Mouse (Mus musculus): ENCODE data around the gene Lnx1.

Lnx1 gene

DNA sequence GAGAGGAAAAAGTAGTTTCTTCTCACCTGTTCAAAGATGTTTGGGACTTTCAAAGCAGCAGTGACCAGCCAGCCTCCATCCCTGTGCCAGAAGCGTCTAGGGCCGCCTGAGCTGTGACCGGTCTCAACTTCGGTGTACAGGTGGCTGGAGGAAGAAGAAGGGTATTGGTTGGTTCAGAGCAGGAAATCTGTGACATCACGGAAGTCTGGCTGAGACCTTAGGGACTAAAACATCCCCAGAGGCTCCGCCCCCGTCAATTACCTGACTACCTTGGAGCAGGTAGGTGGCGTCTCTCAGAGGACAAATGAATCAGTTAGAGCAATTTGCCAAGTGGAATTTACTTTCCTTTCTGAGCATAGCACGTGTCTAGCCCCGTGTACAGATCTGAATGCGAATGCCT is at the start of gene Lnx1:
Gene Lnx1, minus strand, starts transcription at position 147 of the 400 bp plus-strand sequence.
- DNase-seq (ENCODE audit: low read depth), result no peak

- DNase-seq (ENCODE audit: low read depth), result no peak
Observed at GRCm38 (mm10) chr5:74750501-74750900, 47.8 kb upstream of the Lnx1 start.

DNA sequence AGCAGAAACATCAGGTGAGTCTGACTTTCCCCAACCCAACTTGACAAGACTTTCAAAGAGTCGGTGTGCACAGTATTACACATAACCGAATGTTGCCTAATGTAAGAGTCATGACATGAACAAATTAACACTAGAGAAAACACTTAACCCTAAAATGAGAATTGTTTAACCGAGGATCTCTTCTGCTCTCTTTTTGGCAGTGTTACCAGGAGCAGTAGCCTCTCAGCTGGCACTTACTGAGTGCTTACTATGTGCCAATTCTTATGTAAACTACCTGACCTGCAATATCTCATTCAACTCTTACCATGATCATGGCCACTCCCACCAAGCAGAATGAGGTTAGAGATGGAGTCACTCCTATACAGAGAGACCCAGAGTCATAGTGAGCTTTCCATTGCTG is 44.8 kb upstream of the Lnx1 start:
- no peak for DNase-seq (ENCODE audit: low read depth)

DNA sequence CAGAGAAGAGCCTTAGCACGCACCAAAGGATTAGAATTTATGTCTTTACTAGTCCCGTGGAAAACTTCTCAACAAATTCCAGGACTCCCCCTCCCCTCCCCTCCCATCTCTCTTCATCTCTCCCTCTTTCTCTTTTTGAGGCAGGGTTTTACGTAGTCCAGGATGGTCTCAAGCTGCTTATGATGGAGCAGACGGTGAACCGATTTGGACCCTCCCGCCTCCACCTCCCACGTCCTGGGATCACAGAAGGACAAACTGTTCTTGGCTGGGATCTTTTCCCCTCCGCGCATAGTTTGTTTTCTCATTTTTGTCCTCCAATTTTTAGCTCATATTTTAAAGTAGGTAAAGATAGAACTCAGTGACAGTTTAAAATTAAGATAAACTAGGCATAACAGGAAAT is 38.2 kb upstream of the Lnx1 start:
- no peak for DNase-seq (ENCODE audit: low read depth)

DNA sequence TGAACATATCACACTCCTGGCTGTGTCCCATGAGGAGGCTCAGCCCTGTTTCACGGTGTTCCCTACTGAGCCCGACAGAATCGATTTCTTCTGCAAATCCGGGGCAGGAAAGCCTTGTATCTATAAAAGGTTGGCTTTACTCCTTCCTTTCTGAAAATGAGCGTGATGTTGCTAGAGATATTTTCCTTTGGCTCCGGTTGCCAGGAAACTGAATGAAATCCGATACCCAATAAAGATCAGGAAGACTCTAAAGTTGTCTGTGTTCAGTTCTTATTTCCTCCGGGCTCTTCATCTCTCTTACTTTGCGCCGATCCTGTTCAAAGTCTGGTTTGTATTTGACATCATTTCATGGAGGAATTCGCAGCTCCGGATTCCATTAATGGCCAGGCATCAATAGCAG is 36.7 kb upstream of the Lnx1 start:
- DNase-seq (ENCODE audit: low read depth), result no peak

DNA sequence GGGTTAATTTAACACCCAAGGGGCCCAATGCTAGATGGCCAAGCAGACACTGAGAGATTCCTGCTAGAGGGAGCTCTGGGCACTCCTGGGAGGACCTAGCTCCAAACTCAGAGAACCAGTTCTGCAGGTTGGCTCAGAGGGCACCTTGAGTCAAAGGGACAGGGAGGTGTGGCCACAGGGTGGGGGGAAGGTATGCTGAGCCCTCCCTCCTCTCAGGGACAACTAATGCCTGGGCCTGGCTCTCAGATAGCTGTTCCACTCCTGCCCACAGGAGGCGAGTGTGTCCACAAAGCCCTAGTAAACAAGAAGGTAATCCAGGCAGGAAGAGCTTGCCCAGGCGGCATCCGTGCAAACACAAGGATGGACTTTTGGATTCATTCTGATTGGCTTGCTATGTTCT is 35.6 kb upstream of the Lnx1 start:
- no peak for DNase-seq (ENCODE audit: low read depth)

GRCm38 (mm10) chr5:74733885-74734558 is 31.3 kb upstream of the Lnx1 start:
- no peak for DNase-seq (ENCODE audit: low read depth)

GRCm38 (mm10) chr5:74732613-74733012 is 29.9 kb upstream of the Lnx1 start:
- DNase-seq (ENCODE audit: low read depth), result no peak

- DNase-seq (ENCODE audit: low read depth), result no peak
Observed at GRCm38 (mm10) chr5:74730601-74731000, 27.9 kb upstream of the Lnx1 start.

DNA sequence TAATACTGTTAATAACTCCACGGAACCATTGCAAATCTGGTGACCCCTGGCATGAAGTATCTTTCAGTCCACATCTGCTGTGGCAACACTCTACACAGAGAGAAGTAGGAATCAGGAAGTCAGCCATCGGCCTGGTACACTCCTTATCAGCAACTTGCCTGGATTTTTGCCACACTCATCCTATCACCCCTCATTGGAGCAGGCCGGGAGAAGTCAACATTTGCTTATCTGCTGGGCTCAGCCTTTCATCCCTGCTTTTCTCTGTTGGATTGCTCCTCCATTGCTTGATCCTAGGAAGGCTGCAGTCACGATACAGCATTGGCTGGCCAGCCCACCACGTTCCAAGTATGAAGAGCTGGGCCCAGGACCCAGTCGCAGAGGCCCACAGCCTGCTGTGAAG is 26.9 kb upstream of the Lnx1 start:
- no peak for DNase-seq (ENCODE audit: low read depth)

DNA sequence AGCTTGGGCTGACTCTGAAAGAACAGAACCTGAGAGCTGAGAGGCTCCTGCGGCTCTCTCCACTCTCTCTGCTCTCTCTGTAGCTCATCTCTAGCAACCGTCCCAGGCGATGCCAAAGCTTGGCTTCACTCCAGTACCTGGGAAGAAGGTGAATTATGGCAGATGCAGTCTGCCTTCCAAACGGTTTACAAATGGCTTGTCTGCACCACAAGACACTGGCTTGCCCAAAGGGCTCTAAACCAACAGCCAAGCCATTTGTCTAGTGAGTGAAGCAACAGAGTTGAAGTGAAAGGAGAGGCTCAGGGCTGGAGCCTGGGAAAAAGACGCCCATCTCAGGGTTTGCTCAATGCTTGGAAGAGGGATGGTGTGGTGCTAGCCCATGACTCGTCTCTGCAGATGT is 25.5 kb upstream of the Lnx1 start:
- DNase-seq (ENCODE audit: low read depth), result no peak

DNA sequence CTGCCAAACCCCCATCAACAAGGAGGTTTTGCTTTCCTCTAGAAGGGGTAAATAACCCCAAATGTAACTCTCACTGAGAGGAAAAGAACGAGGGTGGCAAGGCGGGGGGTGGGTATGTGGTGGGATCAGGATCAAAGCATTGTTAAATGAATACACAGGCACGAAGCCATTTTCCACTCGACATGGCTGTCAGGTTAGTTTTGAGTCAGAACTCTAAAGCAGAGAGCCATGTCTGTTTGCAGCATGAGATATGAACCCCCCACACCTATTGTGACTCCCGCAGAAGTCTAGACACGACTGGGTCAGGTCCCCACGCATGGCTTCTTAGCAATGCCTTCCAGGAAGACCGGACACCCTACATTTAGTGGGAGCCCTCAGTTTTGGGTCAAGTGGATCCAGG is 24.6 kb upstream of the Lnx1 start:
- DNase-seq (ENCODE audit: low read depth), result no peak

DNA sequence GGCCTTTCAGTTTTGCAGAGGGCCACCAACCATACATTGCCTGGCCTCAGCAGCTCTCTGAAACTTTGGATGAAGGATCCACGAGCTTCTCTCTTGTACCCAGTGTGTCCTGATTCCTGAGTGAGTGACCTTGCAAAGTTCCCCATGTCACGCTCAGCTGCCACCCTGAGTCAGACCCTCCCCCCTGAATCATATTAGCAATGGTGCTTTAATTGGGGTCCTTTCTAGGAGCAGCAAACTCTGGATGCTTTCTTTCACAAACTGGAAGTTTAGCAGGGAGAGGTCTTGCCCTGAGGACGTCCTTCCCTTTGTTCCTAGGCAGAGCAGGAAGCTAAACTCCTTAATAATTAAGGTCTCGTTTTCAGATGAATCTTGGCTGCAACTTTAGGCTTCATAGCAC is 22.8 kb upstream of the Lnx1 start:
- no peak for DNase-seq (ENCODE audit: low read depth)

- no peak for DNase-seq (ENCODE audit: low read depth)
Observed at GRCm38 (mm10) chr5:74721816-74722215, 19.1 kb upstream of the Lnx1 start.

- DNase-seq (ENCODE audit: low read depth), result no peak
Observed at GRCm38 (mm10) chr5:74720661-74721060, 17.9 kb upstream of the Lnx1 start.

GRCm38 (mm10) chr5:74716165-74716564 is 13.5 kb upstream of the Lnx1 start:
- no peak for DNase-seq (ENCODE audit: low read depth)

GRCm38 (mm10) chr5:74712811-74713210 is 10.1 kb upstream of the Lnx1 start:
- no peak for DNase-seq (ENCODE audit: low read depth)

DNA sequence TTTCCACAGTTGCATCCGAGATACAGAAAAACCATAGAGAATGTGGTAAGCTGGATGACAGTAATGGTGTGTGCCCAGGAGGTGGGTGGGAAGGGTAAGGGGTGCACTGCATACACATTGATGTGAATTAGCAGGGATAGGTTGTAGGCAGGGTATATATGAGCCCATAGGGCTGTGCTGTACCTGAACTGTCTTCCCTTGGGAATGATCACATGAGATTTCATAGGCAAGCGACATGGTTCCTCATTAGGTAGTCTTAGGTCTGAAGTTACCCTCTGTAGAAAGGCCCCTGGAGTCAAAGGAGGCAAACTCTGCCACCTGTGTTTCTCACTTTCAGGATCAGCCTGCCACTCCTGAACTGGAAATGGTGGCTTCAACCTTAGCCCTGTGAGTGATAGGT is 9.3 kb upstream of the Lnx1 start:
- DNase-seq (ENCODE audit: low read depth), result no peak

GRCm38 (mm10) chr5:74711056-74711455 is 8.3 kb upstream of the Lnx1 start:
- DNase-seq (ENCODE audit: low read depth), result no peak

GRCm38 (mm10) chr5:74710181-74710580 is 7.5 kb upstream of the Lnx1 start:
- no peak for DNase-seq (ENCODE audit: low read depth)

DNA sequence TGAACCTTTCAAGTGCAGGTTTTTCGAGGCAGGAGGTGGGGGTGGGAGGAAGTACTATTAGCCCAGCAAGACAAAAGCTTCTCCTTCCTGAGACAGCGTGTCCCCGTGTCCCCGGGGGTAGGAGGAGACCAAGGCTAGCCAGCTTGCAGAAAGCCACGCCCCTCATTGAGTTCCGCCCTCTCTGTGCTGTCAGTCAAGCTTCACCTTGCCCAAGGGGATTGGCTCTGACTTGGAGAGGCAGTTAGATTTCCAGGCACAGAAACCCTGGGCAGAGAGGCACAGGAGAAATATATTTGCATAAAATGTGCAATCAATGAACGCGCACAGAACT is 1.7 kb upstream of the Lnx1 start:
- peak; percentile 74 for DNase-seq (ENCODE audit: low read depth)

DNA sequence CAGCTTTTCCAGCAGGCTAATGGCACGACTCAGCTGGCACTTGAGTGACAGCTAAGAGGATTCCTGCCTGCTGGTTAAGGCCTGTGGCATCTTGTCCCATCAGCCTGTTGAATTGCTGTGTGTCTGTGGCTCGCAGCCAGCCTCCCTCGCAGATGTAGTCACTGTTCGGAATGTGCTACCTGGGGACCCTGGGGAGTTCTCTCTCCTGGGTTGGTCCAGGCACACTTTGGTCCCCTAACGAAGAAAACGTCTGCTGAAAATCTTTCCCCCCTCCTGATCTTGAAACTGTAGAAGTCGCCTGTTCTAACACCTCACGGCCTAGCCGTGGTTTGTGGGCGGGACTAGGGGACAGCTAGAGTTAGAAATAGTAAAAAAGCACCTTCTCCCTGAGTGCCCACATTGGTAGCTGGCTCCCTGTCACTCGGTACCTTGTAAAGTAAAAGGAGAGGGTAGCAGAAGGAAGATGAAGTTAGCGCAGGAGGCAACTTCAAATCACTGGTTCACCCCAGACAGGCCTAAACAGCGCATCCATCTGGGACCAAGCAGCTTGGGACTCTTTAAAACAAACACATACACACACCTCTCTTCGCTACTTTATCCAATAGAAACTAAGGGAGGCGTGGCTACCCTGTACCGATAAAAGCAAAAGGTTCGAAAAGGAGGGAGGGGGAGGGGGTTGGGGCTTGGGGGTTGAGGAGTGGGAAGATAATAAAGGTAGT is 1.2 kb upstream of the Lnx1 start:
- DNase-seq (ENCODE audit: low read depth), result no peak

DNA sequence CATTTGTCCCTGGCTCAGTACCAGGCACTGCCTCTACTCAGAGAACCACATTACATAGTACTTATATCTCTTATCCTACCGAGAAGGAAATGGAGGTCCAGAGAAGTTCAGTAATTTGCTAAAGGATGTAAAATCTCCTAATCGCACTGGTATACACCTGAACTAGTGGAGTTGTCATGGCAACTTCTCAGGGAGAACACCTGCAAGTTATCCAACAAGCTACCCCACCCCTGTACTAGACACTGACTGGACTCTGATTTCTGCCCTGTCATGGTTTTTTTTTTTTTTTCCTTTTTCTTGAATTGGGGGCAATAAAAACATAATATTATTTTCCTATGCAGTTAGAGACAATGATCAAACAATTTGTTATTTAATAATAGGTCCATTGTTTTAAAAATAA is 1.8 kb downstream of the Lnx1 start:
- no peak for DNase-seq (ENCODE audit: low read depth)

- no peak for DNase-seq (ENCODE audit: low read depth)
Observed at GRCm38 (mm10) chr5:74699673-74700072, 3.0 kb downstream of the Lnx1 start.
